Mouse (Mus musculus): Measurements from ENCODE around the gene Baiap3. TPM values are rescaled to one million over a fixed set of nuclear protein-coding genes. Genes with fewer than 3 reads are reported as not detected.
"Not testable (repeated sequence)": the region's sequence is repeated elsewhere in the genome, so short reads cannot be mapped to it uniquely, and the experiment has no call there.

The Baiap3 gene
- polyA plus RNA-seq, 2 experiments from 2014 or later, result 14.4 to 31.1 TPM

GRCm38 (mm10) chr17:25244239-25244638, 11.9 kb downstream of the Baiap3 start:
- ATAC-seq, result no peak

DNA sequence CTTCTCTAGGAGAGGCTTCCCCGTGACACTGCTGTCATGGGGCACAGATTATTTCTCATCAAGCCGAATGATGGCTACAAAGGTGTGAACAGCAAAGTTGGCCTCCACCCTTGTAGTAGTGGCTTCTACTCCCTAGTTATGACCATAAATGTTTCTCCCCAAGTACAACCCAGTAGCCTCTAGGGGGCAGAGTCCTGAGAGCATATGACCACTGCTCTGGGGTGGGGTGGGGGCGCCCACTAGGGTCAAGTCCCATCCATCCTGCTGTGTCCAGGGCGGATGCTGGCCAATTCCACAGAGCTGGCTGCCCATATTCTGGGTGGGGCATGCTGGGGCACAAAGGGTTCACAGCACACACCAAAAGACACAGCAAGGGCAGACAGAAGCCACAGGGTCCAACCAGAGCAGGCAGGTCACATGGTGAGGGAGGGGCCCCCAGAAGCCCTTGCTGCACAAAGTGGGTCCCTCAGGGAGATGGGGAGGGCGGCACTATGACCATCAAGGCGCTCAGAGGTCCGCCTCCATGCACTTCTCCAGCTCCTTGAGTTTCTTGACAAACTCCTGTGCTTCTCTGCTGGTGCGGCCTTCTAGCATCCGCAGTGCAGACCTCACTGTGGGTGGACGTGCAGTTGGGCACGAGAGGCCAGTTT, 12.9 kb downstream of the Baiap3 start:
- ATAC-seq, result no peak

GRCm38 (mm10) chr17:25239695-25240636, 16.2 kb downstream of the Baiap3 start, which contains the start of the genes Gnptg and Tsr3:
Gene Gnptg (minus strand): TSS chr17:25240124.
Gene Tsr3 (plus strand): TSS chr17:25240170.
- ATAC-seq, result peak; percentile 92

DNA sequence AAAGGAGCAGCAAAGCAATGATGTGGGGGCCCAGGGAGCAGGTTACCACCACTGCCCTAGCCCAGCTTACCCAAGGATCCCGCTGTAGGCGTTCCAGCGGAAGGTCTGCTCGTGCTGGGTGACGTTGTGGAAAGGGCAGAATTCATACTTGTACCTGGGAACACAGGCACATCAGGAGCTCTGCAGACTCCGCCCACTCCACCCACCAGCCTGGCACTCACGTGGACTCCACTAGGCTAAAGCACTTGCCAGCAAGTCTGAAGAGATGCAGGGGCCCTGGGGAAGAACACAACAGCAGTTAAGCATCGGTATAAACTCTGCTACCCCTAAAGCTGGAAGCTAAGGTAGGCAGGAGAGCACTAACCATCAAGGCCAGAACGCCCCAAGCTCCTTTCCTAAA, 20.5 kb downstream of the Baiap3 start:
- no peak for ATAC-seq

DNA sequence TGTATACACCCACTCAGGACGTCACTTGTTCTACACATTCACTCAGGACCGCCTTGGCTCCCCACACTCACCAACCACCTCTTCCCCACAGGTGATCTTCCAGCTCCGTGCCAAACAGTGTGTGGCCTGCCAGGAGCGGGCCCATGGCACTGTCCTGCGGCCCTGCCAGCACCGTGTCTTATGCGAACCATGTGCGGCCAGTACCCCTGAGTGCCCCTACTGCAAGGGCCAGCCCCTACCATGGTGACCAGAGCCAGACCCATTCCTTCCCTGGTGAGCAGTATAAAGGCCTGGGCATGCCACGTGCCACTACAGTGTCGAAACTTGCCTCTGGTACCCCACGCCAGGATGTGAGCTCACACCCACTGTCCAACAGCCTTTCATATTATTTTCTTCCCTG, 24.5 kb downstream of the Baiap3 start:
- ATAC-seq, result not testable (repeated sequence)

- no peak for ATAC-seq
Measured at GRCm38 (mm10) chr17:25230700-25231099, 25.5 kb downstream of the Baiap3 start.

DNA sequence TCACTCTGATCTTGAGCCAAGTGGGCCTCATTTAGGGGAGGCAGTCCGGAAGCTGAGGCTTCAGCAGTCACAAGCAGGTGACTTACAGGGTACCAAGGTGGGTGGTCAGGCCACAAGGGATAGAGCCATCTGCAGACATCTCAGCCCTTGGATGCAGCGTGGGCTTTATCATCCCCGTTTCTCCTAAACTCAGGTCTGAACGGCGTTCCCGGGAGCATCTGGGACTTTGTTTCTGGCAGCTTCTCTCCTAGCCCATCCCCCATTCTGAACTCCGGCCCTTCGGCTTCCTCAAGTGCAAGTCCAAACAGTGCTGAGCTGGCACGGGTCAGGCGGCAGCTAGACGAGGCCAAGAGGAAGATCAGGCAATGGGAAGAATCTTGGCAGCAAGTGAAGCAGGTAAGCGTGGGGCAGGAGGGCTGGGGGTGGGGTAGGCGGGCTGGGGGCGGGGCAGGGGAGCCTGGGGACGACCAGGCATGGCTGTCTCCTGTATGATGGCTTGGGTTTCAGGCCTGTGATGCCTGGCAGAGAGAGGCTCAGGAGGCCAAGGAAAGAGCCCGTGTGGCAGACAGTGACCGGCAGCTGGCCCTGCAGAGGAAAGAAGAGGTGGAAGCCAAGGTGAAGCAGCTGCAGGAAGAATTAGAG, 26.0 kb downstream of the Baiap3 start:
- ATAC-seq, result not testable (repeated sequence)

DNA sequence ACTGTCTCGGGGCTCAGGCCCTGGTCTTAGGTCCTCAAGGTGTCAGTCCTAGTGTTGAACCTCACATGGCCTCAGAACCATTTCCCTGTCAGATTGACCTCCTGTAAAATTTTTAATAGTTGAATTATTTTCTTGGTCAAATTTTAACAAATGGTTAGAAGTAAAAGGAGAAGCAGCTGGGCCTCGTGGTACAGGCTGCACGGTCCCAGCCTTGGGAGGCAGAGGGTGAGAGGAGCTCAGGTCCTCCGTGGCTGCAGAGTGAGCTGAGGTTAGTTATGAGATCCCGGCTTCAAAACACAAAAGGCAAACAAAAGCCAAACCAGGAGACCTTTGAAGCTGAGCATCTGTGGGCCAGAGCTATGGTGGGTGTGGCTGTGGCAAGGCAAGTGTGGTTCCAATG, 28.2 kb downstream of the Baiap3 start:
- ATAC-seq, result no peak

GRCm38 (mm10) chr17:25225659-25226058, 30.5 kb downstream of the Baiap3 start:
- ATAC-seq, result no peak

DNA sequence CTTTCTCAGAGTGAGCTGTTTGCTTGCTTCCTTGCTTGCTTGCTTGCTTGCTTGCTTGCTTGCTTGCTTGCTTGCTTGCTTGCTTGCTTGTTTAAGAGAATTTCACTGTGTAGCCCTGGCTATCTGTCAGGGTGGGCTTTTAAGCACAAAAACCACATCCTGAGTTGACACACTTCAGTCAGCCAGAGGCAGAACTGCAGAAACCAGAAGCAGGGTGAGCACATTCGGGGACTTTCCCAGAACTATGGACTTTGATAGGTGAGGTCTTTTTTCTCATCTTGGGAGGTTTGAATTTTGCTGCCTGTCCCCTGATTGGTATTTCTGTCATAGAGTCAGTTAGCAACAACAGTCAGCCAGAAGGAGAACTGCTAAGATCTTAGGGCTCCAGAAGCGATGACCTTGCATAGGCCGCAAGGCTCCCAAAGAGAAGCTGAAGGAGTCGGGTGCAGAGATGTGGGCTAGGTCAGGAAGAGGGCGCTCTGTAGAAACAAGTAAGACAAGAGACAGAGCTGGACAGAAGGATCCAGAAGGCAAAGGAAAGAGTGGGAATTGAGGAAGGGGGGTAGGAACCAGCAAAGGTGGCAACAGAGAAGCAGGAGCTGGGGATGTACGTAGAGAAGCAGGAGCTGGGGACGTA, 31.5 kb downstream of the Baiap3 start:
- ATAC-seq, result peak; percentile 79

DNA sequence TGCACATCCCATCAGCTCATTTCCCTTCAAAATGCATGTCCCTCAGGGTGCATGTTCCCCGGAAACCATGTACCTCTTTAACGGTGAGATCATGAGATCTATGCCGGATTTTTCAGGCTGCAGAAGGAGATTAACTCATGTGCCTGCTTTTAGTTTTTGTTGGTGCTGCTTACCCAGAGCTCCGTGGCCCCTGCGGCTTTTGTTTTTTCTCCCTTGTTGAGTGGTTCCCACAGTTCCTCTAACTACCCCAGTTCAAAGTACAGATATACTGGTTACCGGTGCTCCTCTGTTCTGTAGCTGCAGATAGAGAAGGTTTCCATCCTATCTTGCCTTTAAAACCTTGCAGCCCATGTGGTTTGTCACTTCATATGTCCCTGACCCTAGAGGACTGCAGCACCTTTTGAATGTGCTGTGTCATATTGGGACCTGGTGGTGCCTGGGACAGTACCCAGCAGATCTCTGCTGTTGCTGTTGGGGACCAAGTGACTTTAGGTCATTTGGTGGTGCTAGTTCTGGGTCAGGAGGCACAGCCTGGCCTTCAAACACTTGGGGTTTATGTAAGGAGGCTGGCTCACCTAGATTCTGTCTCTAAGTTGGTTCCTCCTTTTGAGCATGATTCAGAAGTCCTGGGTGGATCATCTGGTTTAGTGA, 33.1 kb downstream of the Baiap3 start:
- peak; percentile 5 for ATAC-seq

GRCm38 (mm10) chr17:25222504-25222940, 33.6 kb downstream of the Baiap3 start:
- ATAC-seq, result peak; percentile 60

GRCm38 (mm10) chr17:25221821-25222503, 34.2 kb downstream of the Baiap3 start:
- peak; percentile 32 for ATAC-seq

DNA sequence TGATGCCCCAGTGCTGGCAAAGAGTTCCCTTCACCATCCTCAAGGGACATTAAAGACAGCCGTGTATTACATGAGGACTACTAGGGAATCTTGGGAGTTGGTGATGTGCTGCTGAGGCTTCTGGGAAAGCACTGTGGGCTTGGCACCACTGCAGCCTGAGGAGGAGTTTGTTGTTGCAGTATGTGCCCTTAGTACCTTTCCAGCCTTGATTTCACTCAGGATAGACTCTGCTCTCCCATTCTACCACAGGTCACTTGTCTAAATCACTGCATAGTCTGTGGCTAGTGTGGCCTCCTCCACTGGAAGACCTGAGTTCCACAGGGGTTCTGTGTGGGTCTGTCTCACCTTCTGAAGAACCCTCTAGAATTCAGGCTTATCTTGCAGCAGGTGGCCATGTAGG, 35.4 kb downstream of the Baiap3 start:
- no peak for ATAC-seq

DNA sequence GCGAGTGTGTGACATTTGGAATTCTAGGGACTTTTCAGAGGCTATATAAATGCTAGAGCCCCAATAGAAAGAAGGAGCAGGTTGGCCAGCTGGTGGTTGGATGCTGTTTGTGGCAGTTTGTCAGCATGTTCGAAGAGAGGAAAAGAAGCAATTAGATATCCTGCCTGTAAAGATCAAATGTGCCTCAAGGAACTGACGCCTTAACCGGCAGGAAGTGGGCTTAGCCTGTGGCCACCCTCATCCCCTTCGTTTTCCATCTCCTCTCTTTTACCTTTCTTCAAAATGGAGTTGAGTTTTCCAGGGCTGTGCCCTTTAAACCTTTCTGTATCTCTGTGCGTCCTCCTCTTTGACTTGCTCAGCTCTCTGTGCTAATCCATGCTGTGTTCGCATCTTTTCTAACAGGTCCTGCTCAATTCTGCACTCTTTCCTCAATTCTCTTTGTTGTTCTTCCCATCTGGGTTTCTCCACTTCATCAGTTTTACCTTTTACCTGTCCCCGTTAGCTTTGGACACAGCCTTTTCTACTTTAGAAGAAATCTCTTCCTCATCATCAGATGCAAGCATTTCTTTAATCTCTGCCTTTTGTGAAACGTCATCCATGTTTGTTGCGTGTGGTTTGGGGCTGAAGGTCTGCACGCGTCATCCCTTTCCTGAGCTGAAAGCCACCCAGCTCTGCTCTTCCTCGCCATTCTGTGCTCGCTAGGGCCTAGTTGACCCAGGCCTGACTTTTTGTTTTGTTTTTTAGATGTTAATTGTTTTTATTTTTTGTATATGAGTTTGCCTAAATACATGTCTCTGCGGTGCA, 36.5 kb downstream of the Baiap3 start:
- ATAC-seq, result peak; percentile 32

DNA sequence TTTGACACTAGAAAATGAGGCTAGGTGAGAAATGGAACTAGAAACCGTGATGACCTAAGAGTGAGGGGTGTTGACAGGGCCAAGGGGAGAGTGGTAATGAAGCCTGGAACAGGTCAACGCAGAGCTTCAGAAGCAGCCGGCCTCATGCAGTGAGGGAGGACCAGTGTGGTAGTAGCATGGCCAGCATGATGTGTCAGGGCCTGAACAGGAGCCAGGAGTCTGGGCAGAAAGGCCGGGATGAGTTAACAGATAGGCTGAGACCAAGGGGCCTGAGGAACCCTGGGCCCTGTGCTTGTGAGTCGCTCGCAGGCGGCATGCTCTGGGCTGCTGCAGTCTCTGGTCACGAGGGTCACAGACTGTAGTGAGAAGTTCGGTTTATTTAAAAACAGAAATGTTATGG, 37.2 kb downstream of the Baiap3 start:
- ATAC-seq, result no peak

DNA sequence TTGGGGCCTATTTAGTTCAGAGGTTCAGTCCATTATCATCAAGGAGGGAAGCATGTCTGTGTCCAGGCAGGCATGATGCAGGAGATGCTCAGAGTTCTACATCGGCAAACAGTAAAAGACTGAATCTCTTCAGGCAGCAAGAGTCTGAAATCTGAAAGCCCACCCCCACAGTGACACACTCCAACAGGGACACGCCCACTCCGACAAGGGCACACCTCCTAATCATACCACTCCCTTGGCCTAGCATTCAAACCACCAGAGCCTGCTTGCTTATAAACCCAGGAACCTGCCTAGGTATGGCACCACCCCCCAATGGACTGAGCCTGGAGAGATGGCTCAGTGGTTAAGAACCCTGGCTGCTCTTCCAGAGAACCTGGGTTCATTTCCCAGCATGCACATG, 40.7 kb downstream of the Baiap3 start:
- no peak for ATAC-seq

GRCm38 (mm10) chr17:25211705-25212104, 44.5 kb downstream of the Baiap3 start:
- ATAC-seq, result no peak

DNA sequence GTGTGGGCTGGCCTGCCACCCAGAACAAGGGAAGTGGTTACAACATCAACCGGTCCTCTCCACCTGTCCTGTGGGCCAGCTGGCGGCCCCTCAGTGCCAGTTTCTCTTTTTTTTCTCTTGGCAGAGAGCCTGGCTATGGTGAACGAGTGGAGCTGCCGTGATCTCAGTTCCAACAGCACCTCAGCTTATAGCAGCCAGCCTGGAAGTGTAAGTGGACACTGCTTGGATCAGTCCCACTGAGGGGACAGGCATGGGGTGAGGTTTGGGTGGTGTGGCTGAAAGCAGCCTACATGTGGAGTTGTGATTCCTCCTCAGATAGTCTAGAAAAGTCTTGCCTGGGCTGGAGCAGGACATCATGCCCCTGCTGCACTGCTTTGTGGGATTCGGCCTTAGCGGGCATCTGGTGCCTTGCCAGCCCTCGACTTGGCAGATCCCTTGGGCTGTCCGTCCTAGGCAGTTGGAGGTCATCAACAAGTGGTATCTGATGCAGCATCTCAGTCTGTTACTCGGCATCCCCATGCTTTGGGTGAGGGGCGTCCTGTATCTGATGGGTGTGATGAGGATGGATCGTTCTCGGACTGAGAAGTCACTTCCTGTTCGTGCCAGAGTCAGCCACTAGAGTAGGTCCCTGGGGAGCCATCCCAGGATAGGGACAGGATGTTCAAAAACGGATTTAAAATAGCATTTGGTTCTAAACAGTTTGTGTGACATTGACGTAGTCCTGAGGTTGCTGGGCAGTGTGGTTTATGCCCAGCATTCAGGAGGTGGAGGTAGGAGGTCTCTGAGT, 45.3 kb downstream of the Baiap3 start:
- ATAC-seq, result no peak

DNA sequence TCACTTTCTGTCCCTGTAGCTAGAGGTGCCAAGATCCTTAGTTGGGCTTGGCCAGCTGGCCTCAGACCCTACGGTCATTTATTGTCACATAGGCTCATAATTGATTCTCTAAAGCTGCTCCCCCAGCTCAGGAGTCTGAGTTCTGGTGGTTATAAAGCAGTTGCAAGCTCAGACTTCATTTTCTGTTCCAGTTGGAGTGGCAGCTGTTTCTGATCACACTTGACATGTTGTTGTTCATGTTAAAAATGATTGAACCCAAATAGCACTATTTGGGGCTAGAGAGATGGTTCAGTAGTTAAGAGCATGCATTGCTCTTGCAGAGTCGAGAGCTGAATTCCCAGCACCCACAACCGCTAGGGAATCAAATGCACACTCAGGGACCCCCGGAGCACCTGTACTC, 46.2 kb downstream of the Baiap3 start:
- no peak for ATAC-seq
